Mouse (Mus musculus) CH12.LX (cell line): ENCODE measurements around the gene BC003965.

Experiments
- CTCF ChIP-seq, 2 experiments: IDR thresholded peaks in 1 of 2; conservative IDR thresholded peaks in 1 of 2; 2 replicates each; pipeline ENCODE4 v1.5.1; 2011 to 2012; ENCODE audit warnings: low read depth in 2 of 2, low read length in 2 of 2, improper control_type of control experiment in 1 of 2, inconsistent platforms in 1 of 2, mild to moderate bottlenecking in 1 of 2, moderate library complexity in 1 of 2
- E2F4 ChIP-seq: IDR thresholded peaks from 2 replicates; pipeline ENCODE4 v1.6.1; 2011; ENCODE audit warnings: low read depth, low read length, improper control_type of control experiment; ENCODE audit not compliant: insufficient replicate concordance
- POLR2A ChIP-seq: IDR thresholded peaks from 2 replicates; pipeline ENCODE4 v1.6.1; 2011; ENCODE audit warnings: low read depth, mild to moderate bottlenecking, improper control_type of control experiment, low read length
- TCF12 ChIP-seq: IDR thresholded peaks from 2 replicates; pipeline ENCODE4 v1.6.1; 2014; ENCODE audit warnings: low read depth, mild to moderate bottlenecking, inconsistent platforms, low read length, improper control_type of control experiment

DNA sequence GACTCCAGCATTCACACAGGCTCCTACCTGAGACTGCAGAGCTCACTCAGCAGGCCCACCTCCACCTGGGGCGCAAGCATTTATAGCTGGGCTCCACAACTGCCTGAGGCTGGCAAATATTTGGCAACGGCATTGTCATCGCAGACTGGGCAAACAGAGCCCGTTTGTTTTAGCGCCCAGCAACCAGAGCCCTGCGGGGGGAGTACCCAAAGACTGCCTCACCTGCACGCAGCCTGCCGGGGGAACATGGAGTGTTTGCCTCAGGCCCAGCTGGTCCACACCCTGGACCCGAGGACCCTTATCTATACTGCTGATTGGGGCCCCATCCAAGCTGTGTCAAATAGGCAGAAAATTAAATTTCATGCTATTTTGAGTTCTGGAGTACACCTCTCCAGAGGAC is 8.9 kb upstream of the BC003965 start, which contains the start of gene Gm38655:
- TF ChIP-seq CTCF (conservative IDR thresholded peaks at IDR 0.05 in 1 of 2, IDR thresholded peaks at IDR 0.05 in 1 of 2; ENCODE audit: low read depth in 2 of 2, low read length in 2 of 2) (no peak), E2F4 (no peak), TCF12 (no peak), POLR2A (no peak)
